Mouse (Mus musculus) ES-E14 (cell line): ENCODE data around the gene Defb25. TPM values are rescaled to one million over a fixed set of nuclear protein-coding genes. Genes with fewer than 3 reads are reported as not detected.

Experiments used
- DNase-seq: peaks from one replicate; pipeline ENCODE4 v3.0.0-alpha.2; 2013; ENCODE audit warnings: low read depth, low spot score
- H3K27ac ChIP-seq: 2 replicates; pipeline ENCODE4 v1.5.1; 2012; ENCODE audit warnings: low read depth, mild to moderate bottlenecking, low read length, moderate library complexity, mixed read lengths; ENCODE audit not compliant: poor library complexity, insufficient read depth, severe bottlenecking
- H3K36me3 ChIP-seq: 2 replicates; pipeline ENCODE4 v1.6.1; 2012; ENCODE audit warnings: mild to moderate bottlenecking, low read length, moderate library complexity, mixed read lengths; ENCODE audit not compliant: control insufficient read depth, poor library complexity, insufficient read depth, severe bottlenecking
- H3K4me1 ChIP-seq, 2 experiments: fragments of 150-350 bp in 1 of 2; sonication (generic) in 1 of 2; 2 replicates each; pipeline ENCODE4 v1.6.1; 2012; ENCODE audit warnings: low read length in 2 of 2, mild to moderate bottlenecking in 1 of 2, mixed read lengths in 1 of 2; ENCODE audit not compliant: control insufficient read depth in 2 of 2, insufficient read depth in 2 of 2, poor library complexity in 1 of 2
- H3K4me3 ChIP-seq, 2 experiments: fragments of 150-350 bp in 1 of 2; sonication (generic) in 1 of 2; 2 replicates each; pipeline ENCODE4 v1.5.1; 2012; ENCODE audit warnings: low read length in 2 of 2, low read depth in 1 of 2, mild to moderate bottlenecking in 1 of 2, mixed read lengths in 1 of 2; ENCODE audit not compliant: insufficient read depth in 1 of 2, poor library complexity in 1 of 2, severe bottlenecking in 1 of 2
- H3K9ac ChIP-seq: 2 replicates; pipeline ENCODE4 v1.6.1; 2012; ENCODE audit warnings: low read depth, mild to moderate bottlenecking, low read length, mixed read lengths; ENCODE audit not compliant: poor library complexity, insufficient read depth, severe bottlenecking
- H3K9me3 ChIP-seq: fragments of 150-350 bp; sonication (generic); 2 replicates; pipeline ENCODE4 v1.6.1; 2012; ENCODE audit warnings: low read depth, mild to moderate bottlenecking, low read length; ENCODE audit not compliant: control insufficient read depth, insufficient read depth
- CHD2 ChIP-seq: IDR thresholded peaks from 2 replicates; pipeline ENCODE4 v1.6.1; 2014; ENCODE audit warnings: mild to moderate bottlenecking, low read depth, low read length, inconsistent platforms
- HCFC1 ChIP-seq: IDR thresholded peaks from 2 replicates; pipeline ENCODE4 v1.6.1; 2012; ENCODE audit warnings: low read length, inconsistent platforms, borderline replicate concordance; ENCODE audit not compliant: insufficient read depth
- MAFK ChIP-seq: IDR thresholded peaks from 2 replicates; pipeline ENCODE4 v1.6.1; 2014; ENCODE audit warnings: mild to moderate bottlenecking, low read depth, low read length, inconsistent platforms; ENCODE audit not compliant: insufficient read depth
- ZC3H11A ChIP-seq: IDR thresholded peaks from 2 replicates; pipeline ENCODE4 v1.6.1; 2012; ENCODE audit warnings: low read depth, mild to moderate bottlenecking, inconsistent platforms, low read length, borderline replicate concordance
- ZNF384 ChIP-seq: IDR thresholded peaks from 2 replicates; pipeline ENCODE4 v1.6.1; 2012; ENCODE audit warnings: low read depth, low read length, inconsistent platforms
- in situ Hi-C, 2 experiments: fragments of 600-800 bp; cut with MboI; formaldehyde crosslinking; loops; one replicate each; pipeline ENCODE4 v1.15.1; 2025; ENCODE audit warnings: low sequenced_read_pairs in 2 of 2, inconsistent platforms in 1 of 2; ENCODE audit not compliant: unreplicated experiment in 2 of 2
- total RNA-seq: library from RNA; depleted of rRNA; stranded (reverse); fragments of 300-350 nt; gene quantifications from 2 replicates; pipeline ENCODE4 v1.2.3, GENCODE M21; 2012

Gene Defb25
- total RNA-seq, 1 experiment, result 5.7 TPM

DNA sequence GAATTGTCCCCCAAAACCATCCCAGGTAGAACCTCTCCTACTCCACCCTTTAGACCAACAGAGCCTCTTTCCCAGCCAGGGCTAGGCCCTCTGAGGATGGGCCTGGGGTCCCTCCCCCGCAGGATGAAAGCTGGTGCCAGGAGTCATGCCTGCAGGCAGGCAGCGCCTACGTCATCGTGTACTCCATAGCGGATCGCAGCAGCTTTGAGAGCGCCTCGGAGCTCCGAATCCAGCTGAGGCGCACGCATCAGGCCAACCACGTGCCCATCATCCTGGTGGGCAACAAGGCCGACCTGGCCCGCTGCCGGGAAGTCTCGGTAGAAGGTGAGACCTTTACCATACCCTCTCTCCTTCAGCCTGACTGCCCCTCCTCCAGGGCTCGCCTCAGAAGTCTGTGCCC, 10.5 kb upstream of the Defb25 start:
- H3K4me3 ChIP-seq, result no peak overlapping the region
- no peak for TF ChIP-seq ZNF384
- no peak for TF ChIP-seq CHD2
- no peak for TF ChIP-seq MAFK
- no peak for TF ChIP-seq ZC3H11A
- TF ChIP-seq HCFC1, result no peak
- no peaks in the 10 kb centered on the region for H3K36me3 ChIP-seq
- DNase-seq, result no peak
- no peak overlapping the region for H3K27ac ChIP-seq
- H3K9ac ChIP-seq, result no peak overlapping the region
- no peaks in the 10 kb centered on the region; a peak in 1 of 4 replicates for H3K4me1 ChIP-seq
- in situ Hi-C loops, result no loop called here
- H3K9me3 ChIP-seq, result no peaks in the 10 kb centered on the region

DNA sequence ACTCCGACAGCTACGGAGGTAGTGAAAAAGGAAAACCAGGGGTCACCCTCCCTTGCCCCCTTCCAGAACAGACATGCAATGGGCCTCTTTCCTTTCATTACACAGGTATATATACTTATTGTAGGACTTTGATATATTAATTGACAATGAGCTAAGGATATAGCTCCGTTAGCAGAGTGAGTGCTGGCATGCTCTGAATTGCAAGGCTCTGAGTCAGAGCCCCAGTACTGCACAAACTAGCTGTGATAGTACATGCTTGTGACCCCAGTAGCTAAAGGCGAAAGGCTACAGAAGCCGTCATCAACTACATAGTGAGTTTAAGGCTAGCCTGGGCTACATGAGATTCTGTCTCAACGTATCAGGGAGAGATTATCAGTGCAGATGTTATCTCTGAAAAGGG, 7.1 kb upstream of the Defb25 start:
- TF ChIP-seq ZC3H11A (no peak), ZNF384 (no peak), CHD2 (no peak), HCFC1 (no peak), MAFK (no peak)

DNA sequence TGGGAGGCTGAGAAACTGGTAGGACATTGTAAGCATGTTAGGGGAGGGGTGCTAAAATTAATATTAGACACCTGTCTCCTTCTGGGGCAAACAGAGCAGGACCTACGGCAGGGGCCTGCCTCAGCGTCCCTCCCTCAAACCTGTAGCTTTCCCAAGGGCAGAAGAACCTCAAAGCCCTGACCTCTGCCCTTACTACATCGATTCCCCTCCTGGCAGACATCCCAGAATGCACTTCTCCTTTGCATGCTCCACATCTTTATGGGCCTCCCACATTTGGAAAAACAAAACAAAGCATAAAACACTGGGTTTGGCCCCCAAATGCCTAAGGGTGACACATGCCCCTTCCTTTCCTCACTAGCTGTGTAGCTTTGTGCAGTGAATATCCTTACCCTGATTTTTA, 6.4 kb upstream of the Defb25 start:
- Histone ChIP-seq H3K9me3 (no peaks in the 10 kb centered on the region), H3K9ac (no peak overlapping the region), H3K4me3 (no peak overlapping the region), H3K36me3 (no peaks in the 10 kb centered on the region), H3K27ac (no peak overlapping the region), H3K4me1 (0 out of 4 replicates have a peak, but pooled peaks cover 0 to 3% of the 10 kb centered on the region in 2 experiments)
- in situ Hi-C loops, result no loop called here
- TF ChIP-seq CHD2 (no peak), ZC3H11A (no peak), ZNF384 (no peak), MAFK (no peak), HCFC1 (no peak)
- DNase-seq, result no peak

More for the DNA sequence above, 7.1 kb upstream of the Defb25 start:
- in situ Hi-C loops, result no loop called here
- H3K4me1 ChIP-seq, result peaks cover 0 to 3% of the 10 kb centered on the region in 2 experiments; a peak in 1 of 4 replicates
- no peak overlapping the region for H3K9ac ChIP-seq
- H3K9me3 ChIP-seq, result no peaks in the 10 kb centered on the region
- H3K4me3 ChIP-seq, result no peak overlapping the region
- no peak overlapping the region for H3K27ac ChIP-seq
- no peak for DNase-seq
- no peaks in the 10 kb centered on the region for H3K36me3 ChIP-seq

DNA sequence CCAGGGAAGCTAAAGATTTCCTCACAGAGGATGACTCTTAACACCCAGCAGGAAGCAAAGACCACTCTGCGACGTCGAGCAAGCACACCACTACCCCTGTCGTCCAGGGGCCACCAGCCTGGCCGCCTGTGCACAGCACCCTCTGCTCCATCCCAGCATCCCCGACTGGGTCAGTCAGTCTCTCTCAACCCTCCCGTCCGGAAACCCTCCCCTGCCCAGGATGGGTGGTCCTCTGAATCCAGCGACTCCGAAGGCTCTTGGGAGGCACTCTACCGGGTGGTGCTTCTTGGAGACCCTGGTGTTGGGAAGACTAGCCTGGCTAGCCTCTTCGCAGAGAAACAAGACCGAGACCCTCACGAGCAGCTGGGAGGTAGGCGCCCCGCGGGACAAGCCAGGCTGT, 5.2 kb upstream of the Defb25 start:
- no peaks in the 10 kb centered on the region for H3K9me3 ChIP-seq
- H3K9ac ChIP-seq, result no peak overlapping the region
- H3K27ac ChIP-seq, result no peak overlapping the region
- in situ Hi-C loops, result no loop called here
- H3K36me3 ChIP-seq, result no peaks in the 10 kb centered on the region
- TF ChIP-seq ZNF384, result no peak
- TF ChIP-seq CHD2, result no peak
- DNase-seq, result no peak
- no peak overlapping the region for H3K4me3 ChIP-seq
- H3K4me1 ChIP-seq, result 0 out of 4 replicates have a peak, but pooled peaks cover 0 to 3% of the 10 kb centered on the region in 2 experiments
